Mouse (Mus musculus) forebrain, embryonic 11.5 days (tissue): Measurements from ENCODE around the gene Gm20388. TPM values are rescaled to one million over a fixed set of nuclear protein-coding genes. Genes with fewer than 3 reads are reported as not detected.
A peak's percentile ranks its signal among the peaks of the same experiment; 100 is the strongest.

Experiments
- ATAC-seq: fragments of 200-750 bp; cut with Nextera tagmentation; replicated peaks from 2 replicates; pipeline ENCODE4 v1.8.0; 2017; ENCODE audit warnings: moderate TSS enrichment; ENCODE audit not compliant: low FRiP score
- DNase-seq: peaks from one replicate; pipeline ENCODE4 v3.0.0-alpha.2; 2017; ENCODE audit warnings: low spot score
- H3K27ac ChIP-seq: fragments of 300-500 bp; sonication (generic); 2 replicates; pipeline ENCODE4 v1.5.1; 2014; ENCODE audit warnings: low read depth, low read length
- H3K27me3 ChIP-seq: fragments of 300-500 bp; sonication (generic); 2 replicates; pipeline ENCODE4 v1.6.1; 2014; ENCODE audit warnings: mild to moderate bottlenecking, low read length, mixed read lengths; ENCODE audit not compliant: control insufficient read depth, insufficient read depth
- H3K36me3 ChIP-seq: fragments of 300-500 bp; sonication (generic); 2 replicates; pipeline ENCODE4 v1.6.1; 2014; ENCODE audit warnings: mild to moderate bottlenecking, low read length, moderate library complexity, mixed read lengths; ENCODE audit not compliant: control insufficient read depth, insufficient read depth
- H3K4me1 ChIP-seq: fragments of 300-500 bp; sonication (generic); replicated peaks from 2 replicates; pipeline ENCODE4 v1.6.1; 2014; ENCODE audit warnings: low read length, mixed read lengths; ENCODE audit not compliant: control insufficient read depth, insufficient read depth
- H3K4me2 ChIP-seq: fragments of 300-500 bp; sonication (generic); 2 replicates; pipeline ENCODE4 v1.6.1; 2014; ENCODE audit warnings: low read depth, mild to moderate bottlenecking, low read length, moderate library complexity, mixed read lengths; ENCODE audit not compliant: severe bottlenecking
- H3K4me3 ChIP-seq: fragments of 300-500 bp; sonication (generic); 2 replicates; pipeline ENCODE4 v1.5.1; 2014; ENCODE audit warnings: low read depth, low read length
- H3K9ac ChIP-seq: fragments of 300-500 bp; sonication (generic); 2 replicates; pipeline ENCODE4 v1.6.1; 2014; ENCODE audit warnings: low read length
- H3K9me3 ChIP-seq: fragments of 300-500 bp; sonication (generic); 2 replicates; pipeline ENCODE4 v1.6.1; 2016; ENCODE audit warnings: low read length, mixed read lengths; ENCODE audit not compliant: control insufficient read depth
- WGBS: fragments of 180-500 bp; shearing (Covaris S2); extraction: QIAGEN DNeasy Blood & Tissue Kit; methylation state at CpG from one replicate; pipeline ENCODE4 v1.1.7; 2014; 5-methylcytosine and 5-hydroxymethylcytosine counted together
- polyA plus RNA-seq: library from polyadenylated mRNA; unstranded; fragments of >200 nt; fragmentation: Nextera tagmentation; extraction: Ambion mirVana; gene quantifications from 2 replicates; pipeline ENCODE4 v1.2.1, GENCODE M21; 2014

Gm20388 gene
- polyA plus RNA-seq, 1 experiment from 2014 or later, result not detected

GRCm38 (mm10) chr8:122611295-122612133 lies 2700.9 kb downstream of the Gm20388 start, which contains the start of the genes Galns and Trappc2l:
Gene Galns (minus strand): TSS chr8:122611463.
Gene Trappc2l (plus strand): TSS chr8:122611640.
- under 1% methylated on average over 54 of the region's 57 CpGs for WGBS
- peak; percentile 99 for DNase-seq
- Histone ChIP-seq H3K27ac (0 out of 2 replicates have a peak within 1 kb of the TSS, but pooled peaks have one; percentile 46), H3K27me3 (no peaks in the 10 kb centered on the region), H3K9me3 (no peaks in the 10 kb centered on the region), H3K9ac (peak within 1 kb of the TSS; percentile 66), H3K4me1 (peaks cover 5% of the 10 kb centered on the region; the same call in 1 of the 2 replicates), H3K4me3 (peak within 1 kb of the TSS; percentile 74), H3K36me3 (no peaks in the 10 kb centered on the region), H3K4me2 (peak within 1 kb of the TSS; percentile 88)
- ATAC-seq, result peak; percentile 97

GRCm38 (mm10) chr8:122616181-122616905 lies 2705.7 kb downstream of the Gm20388 start:
- 79% methylated on average over 9 of the region's 9 CpGs for WGBS
- peaks cover 5% of the 10 kb centered on the region; the same call in 1 of the 2 replicates for H3K4me1 ChIP-seq
- no peak for ATAC-seq
- H3K4me2 ChIP-seq, result no peak overlapping the region
- H3K9ac ChIP-seq, result no peak overlapping the region
- no peaks in the 10 kb centered on the region for H3K27me3 ChIP-seq
- H3K4me3 ChIP-seq, result no peak overlapping the region
- no peaks in the 10 kb centered on the region for H3K9me3 ChIP-seq
- DNase-seq, result no peak
- no peak overlapping the region for H3K27ac ChIP-seq
- no peaks in the 10 kb centered on the region for H3K36me3 ChIP-seq

GRCm38 (mm10) chr8:122617947-122618546 lies 2707.4 kb downstream of the Gm20388 start:
- H3K4me1 ChIP-seq, result no peaks in the 10 kb centered on the region
- DNase-seq, result peak; percentile 88
- no peak; the same call in 1 of the 2 replicates for ATAC-seq
- H3K9me3 ChIP-seq, result no peaks in the 10 kb centered on the region
- no peak overlapping the region for H3K4me3 ChIP-seq
- no peaks in the 10 kb centered on the region for H3K36me3 ChIP-seq
- H3K27me3 ChIP-seq, result no peaks in the 10 kb centered on the region
- no peak overlapping the region for H3K27ac ChIP-seq
- H3K9ac ChIP-seq, result no peak overlapping the region
- H3K4me2 ChIP-seq, result no peak overlapping the region
- 39% methylated on average over 5 of the region's 7 CpGs for WGBS

GRCm38 (mm10) chr8:122618660-122619378 lies 2708.2 kb downstream of the Gm20388 start:
- Histone ChIP-seq H3K9ac (no peak overlapping the region), H3K27ac (no peak overlapping the region), H3K4me1 (no peaks in the 10 kb centered on the region), H3K36me3 (no peaks in the 10 kb centered on the region), H3K4me2 (no peak overlapping the region), H3K27me3 (no peaks in the 10 kb centered on the region), H3K9me3 (no peaks in the 10 kb centered on the region), H3K4me3 (no peak overlapping the region)
- WGBS, result 75% methylated on average over 6 of the region's 6 CpGs
- no peak for DNase-seq
- ATAC-seq, result no peak

GRCm38 (mm10) chr8:122620446-122620845 lies 2709.8 kb downstream of the Gm20388 start:
- no peaks in the 10 kb centered on the region for H3K36me3 ChIP-seq
- no peaks in the 10 kb centered on the region for H3K27me3 ChIP-seq
- WGBS, result 42% methylated on average over 5 of the region's 5 CpGs
- no peak overlapping the region for H3K4me3 ChIP-seq
- no peak overlapping the region for H3K4me2 ChIP-seq
- no peak for DNase-seq
- no peaks in the 10 kb centered on the region for H3K4me1 ChIP-seq
- no peak overlapping the region for H3K27ac ChIP-seq
- H3K9ac ChIP-seq, result no peak overlapping the region
- no peaks in the 10 kb centered on the region for H3K9me3 ChIP-seq
- no peak for ATAC-seq

- no peak within 1 kb of the TSS for H3K4me2 ChIP-seq
These were observed 2712.1 kb downstream of the Gm20388 start, which contains the start of gene Pabpn1l for GRCm38 (mm10) chr8:122622727-122623126. Gene Pabpn1l (minus strand): TSS chr8:122622739.

GRCm38 (mm10) chr8:122623844-122624642 lies 2713.4 kb downstream of the Gm20388 start:
- DNase-seq, result no peak
- Histone ChIP-seq H3K9me3 (no peaks in the 10 kb centered on the region), H3K4me1 (no peaks in the 10 kb centered on the region), H3K36me3 (no peaks in the 10 kb centered on the region), H3K4me3 (no peak overlapping the region), H3K27me3 (no peaks in the 10 kb centered on the region), H3K9ac (no peak overlapping the region), H3K27ac (no peak overlapping the region), H3K4me2 (no peak overlapping the region)
- no peak for ATAC-seq
- 90% methylated on average over 17 of the region's 17 CpGs for WGBS

More at GRCm38 (mm10) chr8:122622727-122623126, 2712.1 kb downstream of the Gm20388 start, which contains the start of gene Pabpn1l:
- Histone ChIP-seq H3K27me3 (no peaks in the 10 kb centered on the region), H3K4me3 (no peak within 1 kb of the TSS), H3K9me3 (no peaks in the 10 kb centered on the region), H3K4me1 (no peaks in the 10 kb centered on the region), H3K36me3 (no peaks in the 10 kb centered on the region), H3K9ac (no peak within 1 kb of the TSS), H3K27ac (no peak within 1 kb of the TSS)
- DNase-seq (no peak), ATAC-seq (no peak)
- 63% methylated on average over 6 of the region's 6 CpGs for WGBS
